Mouse (Mus musculus): ENCODE measurements around the gene Mindy1. TPM values are rescaled to one million over a fixed set of nuclear protein-coding genes. Genes with fewer than 3 reads are reported as not detected.
A peak's percentile ranks its signal among the peaks of the same experiment; 100 is the strongest.
"Not testable (repeated sequence)": the region's sequence is repeated elsewhere in the genome, so short reads cannot be mapped to it uniquely, and the experiment has no call there.

Mindy1 gene
- polyA plus RNA-seq, 1 experiment from 2014 or later: 50.5 TPM

- Histone ChIP-seq H3K27ac (no peak overlapping the region), H3K9ac (replicated peaks) (peak overlapping the region; percentile 14; the same call in 1 of the 2 replicates), H3K4me3 (replicated peaks) (no peak overlapping the region), H3K4me2 (replicated peaks) (peak overlapping the region; percentile 6), H3K36me3 (peaks cover 28% of the 10 kb centered on the region), H3K9me3 (no peaks in the 10 kb centered on the region), H3K27me3 (no peaks in the 10 kb centered on the region), H3K4me1 (replicated peaks) (peaks cover 40% of the 10 kb centered on the region)
- no peak for ATAC-seq
- 26% methylated on average over 12 of the region's 12 CpGs for WGBS
Observed at GRCm38 (mm10) chr3:95317414-95318080, 36.4 kb downstream of the Mindy1 start.

GRCm38 (mm10) chr3:95318548-95318947 is 37.4 kb downstream of the Mindy1 start:
- Histone ChIP-seq H3K9me3 (no peaks in the 10 kb centered on the region), H3K4me1 (replicated peaks) (peaks cover 40% of the 10 kb centered on the region), H3K27me3 (no peaks in the 10 kb centered on the region), H3K36me3 (peaks cover 38% of the 10 kb centered on the region), H3K4me3 (replicated peaks) (no peak overlapping the region), H3K27ac (no peak overlapping the region), H3K4me2 (replicated peaks) (no peak overlapping the region), H3K9ac (replicated peaks) (peak overlapping the region; percentile 12; the same call in 1 of the 2 replicates)
- ATAC-seq: no peak
- WGBS: 35% methylated on average over 6 of the region's 6 CpGs

- peak overlapping the region; percentile 12; the same call in 1 of the 2 replicates for H3K9ac ChIP-seq (replicated peaks)
- H3K27ac ChIP-seq: no peak overlapping the region
- no peak for ATAC-seq
- H3K27me3 ChIP-seq: no peaks in the 10 kb centered on the region
- H3K4me2 ChIP-seq (replicated peaks): no peak overlapping the region
- no peak overlapping the region for H3K4me3 ChIP-seq (replicated peaks)
- 66% methylated on average over 2 of the region's 2 CpGs for WGBS
- no peaks in the 10 kb centered on the region for H3K9me3 ChIP-seq
- H3K4me1 ChIP-seq (replicated peaks): peaks cover 40% of the 10 kb centered on the region
- H3K36me3 ChIP-seq: peaks cover 43% of the 10 kb centered on the region
Observed at GRCm38 (mm10) chr3:95319110-95319509, 38.0 kb downstream of the Mindy1 start.

GRCm38 (mm10) chr3:95319701-95320625 is 38.8 kb downstream of the Mindy1 start:
- Histone ChIP-seq H3K9me3 (no peaks in the 10 kb centered on the region), H3K9ac (replicated peaks) (no peak overlapping the region), H3K4me3 (replicated peaks) (no peak overlapping the region), H3K4me2 (replicated peaks) (no peak overlapping the region), H3K27ac (no peak overlapping the region), H3K27me3 (no peaks in the 10 kb centered on the region), H3K36me3 (peaks cover 52% of the 10 kb centered on the region), H3K4me1 (replicated peaks) (peaks cover 32% of the 10 kb centered on the region)
- WGBS: 76% methylated on average over 12 of the region's 12 CpGs
- no peak for ATAC-seq

- WGBS: 96% methylated on average over 3 of the region's 3 CpGs
- peaks cover 86% of the 10 kb centered on the region for H3K36me3 ChIP-seq
- ATAC-seq: no peak
Observed at GRCm38 (mm10) chr3:95323429-95323828, 42.3 kb downstream of the Mindy1 start.

GRCm38 (mm10) chr3:95324454-95325144 is 43.5 kb downstream of the Mindy1 start:
- H3K9ac ChIP-seq (replicated peaks): no peak overlapping the region
- no peak overlapping the region for H3K4me2 ChIP-seq (replicated peaks)
- ATAC-seq: no peak
- H3K27me3 ChIP-seq: no peaks in the 10 kb centered on the region
- no peaks in the 10 kb centered on the region for H3K9me3 ChIP-seq
- WGBS: 96% methylated on average over 6 of the region's 6 CpGs
- H3K4me3 ChIP-seq (replicated peaks): no peak overlapping the region
- H3K36me3 ChIP-seq: peaks cover 96% of the 10 kb centered on the region
- no peaks in the 10 kb centered on the region for H3K4me1 ChIP-seq (replicated peaks)
- H3K27ac ChIP-seq: no peak overlapping the region

More at GRCm38 (mm10) chr3:95323429-95323828, 42.3 kb downstream of the Mindy1 start:
- Histone ChIP-seq H3K27me3 (no peaks in the 10 kb centered on the region), H3K4me1 (replicated peaks) (peaks cover 9% of the 10 kb centered on the region), H3K4me2 (replicated peaks) (no peak overlapping the region), H3K27ac (no peak overlapping the region), H3K4me3 (replicated peaks) (no peak overlapping the region), H3K9me3 (no peaks in the 10 kb centered on the region), H3K9ac (replicated peaks) (no peak overlapping the region)

GRCm38 (mm10) chr3:95328803-95329404 is 47.8 kb downstream of the Mindy1 start:
- no peak overlapping the region for H3K27ac ChIP-seq
- no peak overlapping the region for H3K9ac ChIP-seq (replicated peaks)
- H3K4me1 ChIP-seq (replicated peaks): no peaks in the 10 kb centered on the region
- H3K9me3 ChIP-seq: no peaks in the 10 kb centered on the region
- no peaks in the 10 kb centered on the region for H3K27me3 ChIP-seq
- no peak for ATAC-seq
- no peak overlapping the region for H3K4me3 ChIP-seq (replicated peaks)
- no peak overlapping the region for H3K4me2 ChIP-seq (replicated peaks)
- 96% methylated on average over 1 of the region's 1 CpGs for WGBS
- H3K36me3 ChIP-seq: peaks cover 91% of the 10 kb centered on the region

- WGBS: 80% methylated on average over 1 of the region's 1 CpGs
- peaks cover 90% of the 10 kb centered on the region for H3K36me3 ChIP-seq
- no peaks in the 10 kb centered on the region for H3K4me1 ChIP-seq (replicated peaks)
- no peak overlapping the region for H3K9ac ChIP-seq (replicated peaks)
- no peak overlapping the region for H3K4me2 ChIP-seq (replicated peaks)
- no peak for ATAC-seq
- no peak overlapping the region for H3K27ac ChIP-seq
- H3K9me3 ChIP-seq: no peaks in the 10 kb centered on the region
- no peaks in the 10 kb centered on the region for H3K27me3 ChIP-seq
- H3K4me3 ChIP-seq (replicated peaks): no peak overlapping the region
Observed at GRCm38 (mm10) chr3:95331528-95331927, 50.4 kb downstream of the Mindy1 start.

- H3K4me2 ChIP-seq (replicated peaks): no peak overlapping the region
- no peaks in the 10 kb centered on the region for H3K9me3 ChIP-seq
- H3K27me3 ChIP-seq: no peaks in the 10 kb centered on the region
- H3K36me3 ChIP-seq: peaks cover 98% of the 10 kb centered on the region
- WGBS: 94% methylated on average over 4 of the region's 4 CpGs
- H3K4me3 ChIP-seq (replicated peaks): no peak overlapping the region
- no peak overlapping the region for H3K9ac ChIP-seq (replicated peaks)
- no peaks in the 10 kb centered on the region for H3K4me1 ChIP-seq (replicated peaks)
- no peak overlapping the region for H3K27ac ChIP-seq
- ATAC-seq: no peak
Observed at GRCm38 (mm10) chr3:95337345-95337744, 56.2 kb downstream of the Mindy1 start.

- no peak overlapping the region for H3K4me2 ChIP-seq (replicated peaks)
- no peak for ATAC-seq
- no peaks in the 10 kb centered on the region for H3K9me3 ChIP-seq
- H3K4me1 ChIP-seq (replicated peaks): no peaks in the 10 kb centered on the region
- H3K36me3 ChIP-seq: peaks cover 97% of the 10 kb centered on the region
- no peaks in the 10 kb centered on the region for H3K27me3 ChIP-seq
- H3K27ac ChIP-seq: no peak overlapping the region
- H3K4me3 ChIP-seq (replicated peaks): no peak overlapping the region
- H3K9ac ChIP-seq (replicated peaks): no peak overlapping the region
- WGBS: 98% methylated on average over 4 of the region's 4 CpGs
Observed at GRCm38 (mm10) chr3:95338251-95338650, 57.1 kb downstream of the Mindy1 start.

- WGBS: 95% methylated on average over 9 of the region's 9 CpGs
- not testable (repeated sequence) for H3K4me2 ChIP-seq (replicated peaks)
Observed at GRCm38 (mm10) chr3:95343356-95344000, 62.3 kb downstream of the Mindy1 start.

More at GRCm38 (mm10) chr3:95343356-95344000, 62.3 kb downstream of the Mindy1 start:
- H3K4me3 ChIP-seq (replicated peaks); ATAC-seq; H3K27me3 ChIP-seq; H3K9me3 ChIP-seq; H3K9ac ChIP-seq (replicated peaks); H3K4me1 ChIP-seq (replicated peaks); H3K27ac ChIP-seq: not testable (repeated sequence)
- H3K36me3 ChIP-seq: peaks cover 91% of the 10 kb centered on the region
